Mouse (Mus musculus) G1E (cell line): Measurements from ENCODE around the gene Pnpla2.

Experiments used
- CTCF ChIP-seq: IDR thresholded peaks from 2 replicates; pipeline ENCODE4 v1.5.1; 2012; ENCODE audit warnings: low read depth, low read length, inconsistent platforms, mixed read lengths
- POLR2AphosphoS5 ChIP-seq: IDR thresholded peaks from 2 replicates; pipeline ENCODE4 v1.6.1; 2012; ENCODE audit warnings: low read depth, low read length, inconsistent platforms; ENCODE audit not compliant: insufficient replicate concordance

DNA sequence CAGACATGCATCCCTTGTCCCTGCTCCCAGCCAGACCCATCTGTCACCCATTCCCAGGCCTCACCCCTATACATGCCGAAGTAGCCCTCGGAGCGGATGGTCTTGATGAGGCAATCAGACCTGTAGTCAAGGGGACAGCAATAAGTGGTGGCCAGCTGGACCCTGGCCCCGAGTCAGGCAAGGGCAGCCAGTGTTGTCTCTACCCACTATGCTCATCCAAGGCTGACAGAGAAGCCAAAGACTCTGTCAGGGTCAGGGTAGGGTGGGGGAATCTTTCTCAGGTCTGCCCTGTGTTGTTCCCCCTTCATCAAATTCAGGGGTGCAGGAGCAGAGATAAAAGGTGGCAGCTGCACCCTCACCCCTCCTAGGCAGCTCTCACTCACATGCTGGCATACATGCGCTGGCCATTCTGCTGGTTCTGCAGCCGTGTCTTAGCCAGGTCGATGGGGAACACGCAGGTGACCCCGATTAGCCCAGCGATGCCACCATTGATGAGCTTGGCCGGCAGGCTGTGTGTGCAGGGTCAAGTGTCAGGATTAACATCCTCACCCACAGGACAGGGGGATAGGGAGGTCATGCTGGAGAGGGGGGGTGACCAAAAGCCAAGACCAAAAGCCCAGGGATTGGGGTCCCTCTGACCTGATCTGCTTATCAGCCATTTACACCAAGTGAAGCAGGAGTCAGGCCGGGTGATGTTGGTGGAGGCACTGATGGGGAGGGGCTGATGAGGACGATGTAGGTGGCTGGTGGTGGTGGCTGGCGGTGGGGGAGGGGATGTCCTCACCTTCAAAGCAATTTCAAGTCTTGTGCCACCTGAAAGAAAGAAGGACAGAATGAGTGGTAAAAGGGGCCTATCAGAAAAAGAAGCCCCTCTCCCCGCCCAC, 21.2 kb upstream of the Pnpla2 start:
- TF ChIP-seq CTCF (no peak), POLR2AphosphoS5 (no peak)
